Mouse (Mus musculus) olfactory bulb, adult 2 months (tissue): Measurements from ENCODE around the gene Bcas3.

Source experiments
- CTCF ChIP-seq: fragments of 200-500 bp; IDR thresholded peaks from 2 replicates; pipeline ENCODE4 v1.5.1; 2012; ENCODE audit warnings: low read depth, mild to moderate bottlenecking, low read length, moderate library complexity; ENCODE audit not compliant: insufficient read depth
- POLR2A ChIP-seq: fragments of 200-500 bp; IDR thresholded peaks from 2 replicates; pipeline ENCODE4 v1.6.1; 2012; ENCODE audit warnings: mild to moderate bottlenecking, low read depth, low read length, moderate library complexity; ENCODE audit not compliant: insufficient read depth

DNA sequence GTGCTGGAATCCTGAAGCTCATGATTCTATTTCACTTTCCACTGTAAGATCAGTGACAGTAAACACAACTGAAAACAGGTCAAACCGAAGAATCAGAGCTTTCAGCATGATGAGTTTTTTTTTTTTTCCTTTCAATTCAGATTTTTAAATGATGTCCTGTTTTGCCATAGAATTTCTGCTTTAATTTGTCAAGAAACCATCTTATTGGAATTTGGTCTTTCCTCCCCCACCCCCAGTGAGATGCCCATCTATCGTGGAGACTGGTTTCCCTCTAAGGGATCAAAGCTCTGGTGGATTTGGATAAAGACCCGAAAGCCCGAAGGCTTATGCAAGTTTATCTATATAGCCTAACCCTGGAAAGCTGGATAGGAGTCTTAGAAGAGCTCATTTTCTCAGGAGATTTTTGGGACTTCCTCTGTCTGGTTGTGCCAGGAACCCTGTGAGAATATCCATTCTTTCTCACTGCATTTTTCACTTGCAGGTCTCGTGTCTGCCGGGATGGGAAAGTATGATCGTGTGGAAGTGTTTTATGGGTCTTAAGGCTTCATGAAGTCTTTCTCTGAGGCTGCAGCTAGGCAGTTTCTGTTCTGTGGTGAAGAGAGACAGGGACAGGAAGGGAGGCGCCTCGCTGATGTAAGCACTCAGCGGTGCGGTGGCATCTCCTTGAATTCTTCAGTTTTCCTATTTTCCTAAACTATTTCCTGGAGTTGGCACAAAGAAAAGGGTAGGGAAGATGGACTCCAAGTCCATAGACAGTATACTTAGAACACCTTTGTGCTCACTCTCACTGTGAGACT, 173.2 kb downstream of the Bcas3 start:
- TF ChIP-seq CTCF (no peak), POLR2A (no peak)
